Mouse (Mus musculus) lung, postnatal 0 days (tissue): ENCODE data around the gene Cacna2d4. TPM values are rescaled to one million over a fixed set of nuclear protein-coding genes. Genes with fewer than 3 reads are reported as not detected.

Experiments used
- ATAC-seq: fragments of 200-750 bp; cut with Nextera tagmentation; 2 replicates; pipeline ENCODE4 v1.8.0; 2017; ENCODE audit warnings: moderate library complexity
- DNase-seq: peaks from one replicate; pipeline ENCODE4 v3.0.0-alpha.2; 2016; ENCODE audit warnings: low spot score
- H3K27ac ChIP-seq: fragments of 300-500 bp; sonication (generic); 2 replicates; pipeline ENCODE4 v1.5.1; 2014; ENCODE audit warnings: antibody characterized with exemption, mild to moderate bottlenecking, low read length, mixed read lengths
- H3K27me3 ChIP-seq: fragments of 300-500 bp; sonication (generic); replicated peaks from 2 replicates; pipeline ENCODE4 v1.6.1; 2014; ENCODE audit warnings: low read length, mixed read lengths; ENCODE audit not compliant: insufficient read depth
- H3K36me3 ChIP-seq: fragments of 300-500 bp; sonication (generic); 2 replicates; pipeline ENCODE4 v1.6.1; 2014; ENCODE audit warnings: low read length, mixed read lengths; ENCODE audit not compliant: insufficient read depth
- H3K4me1 ChIP-seq: fragments of 300-500 bp; sonication (generic); 2 replicates; pipeline ENCODE4 v1.6.1; 2014; ENCODE audit warnings: antibody characterized with exemption, low read depth, low read length, mixed read lengths; ENCODE audit not compliant: insufficient read depth
- H3K4me2 ChIP-seq: fragments of 300-500 bp; sonication (generic); replicated peaks from 2 replicates; pipeline ENCODE4 v1.6.1; 2014; ENCODE audit warnings: low read depth, mild to moderate bottlenecking, low read length, moderate library complexity, mixed read lengths
- H3K4me3 ChIP-seq: fragments of 300-500 bp; sonication (generic); 2 replicates; pipeline ENCODE4 v1.5.1; 2014; ENCODE audit warnings: low read depth, low read length
- H3K9ac ChIP-seq: fragments of 300-500 bp; sonication (generic); replicated peaks from 2 replicates; pipeline ENCODE4 v1.6.1; 2014; ENCODE audit warnings: low read depth, mild to moderate bottlenecking
- H3K9me3 ChIP-seq: fragments of 300-500 bp; sonication (generic); 2 replicates; pipeline ENCODE4 v1.6.1; 2016; ENCODE audit warnings: low read length, mixed read lengths
- CTCF ChIP-seq: IDR thresholded peaks from 2 replicates; pipeline ENCODE4 v1.5.1; 2016; ENCODE audit warnings: antibody characterized with exemption, mild to moderate bottlenecking
- EP300 ChIP-seq: IDR thresholded peaks from 2 replicates; pipeline ENCODE4 v1.6.1; 2016; ENCODE audit warnings: antibody characterized with exemption, mild to moderate bottlenecking, control low read depth
- WGBS: fragments of 180-500 bp; shearing (Covaris S2); extraction: QIAGEN DNeasy Blood & Tissue Kit; methylation state at CpG from one replicate; pipeline ENCODE4 v1.1.7; 2014; 5-methylcytosine and 5-hydroxymethylcytosine counted together
- polyA plus RNA-seq: library from polyadenylated mRNA; unstranded; fragments of >200 nt; fragmentation: Nextera tagmentation; extraction: Ambion mirVana; gene quantifications from 2 replicates; pipeline ENCODE4 v1.2.1, GENCODE M21; 2015

Cacna2d4 gene
- polyA plus RNA-seq, 1 experiment from 2014 or later = 0.19 TPM

GRCm38 (mm10) chr6:119194601-119195000 is 41.7 kb upstream of the Cacna2d4 start:
- no peak for ATAC-seq

GRCm38 (mm10) chr6:119196382-119197305 is 39.7 kb upstream of the Cacna2d4 start, which contains the start of gene Cacna1c:
Gene Cacna1c (minus strand): TSS chr6:119196418.
- no peaks in the 10 kb centered on the region for H3K9me3 ChIP-seq
- no peak within 1 kb of the TSS for H3K9ac ChIP-seq
- H3K27ac ChIP-seq = no peak within 1 kb of the TSS
- peaks cover 22% of the 10 kb centered on the region; the same call in 1 of the 2 replicates for H3K36me3 ChIP-seq
- ATAC-seq (peak; percentile 76), DNase-seq (peak; percentile 61)
- no peaks in the 10 kb centered on the region for H3K4me1 ChIP-seq
- H3K4me3 ChIP-seq = no peak within 1 kb of the TSS
- no peak within 1 kb of the TSS for H3K4me2 ChIP-seq
- no peaks in the 10 kb centered on the region for H3K27me3 ChIP-seq
- TF ChIP-seq EP300 (no peak), CTCF (no peak)
- WGBS = 42% methylated on average over 17 of the region's 17 CpGs

More at GRCm38 (mm10) chr6:119194601-119195000, 41.7 kb upstream of the Cacna2d4 start:
- no peak overlapping the region for H3K4me2 ChIP-seq
- whole genome bisulfite sequencing = 68% methylated on average over 7 of the region's 7 CpGs
- TF ChIP-seq EP300 (no peak), CTCF (no peak)
- no peaks in the 10 kb centered on the region for H3K27me3 ChIP-seq
- H3K27ac ChIP-seq = no peak overlapping the region
- H3K9ac ChIP-seq = no peak overlapping the region
- peaks cover 25% of the 10 kb centered on the region; the same call in 1 of the 2 replicates for H3K36me3 ChIP-seq
- no peak overlapping the region for H3K4me3 ChIP-seq
- no peak for DNase-seq
- H3K4me1 ChIP-seq = no peaks in the 10 kb centered on the region
- no peaks in the 10 kb centered on the region for H3K9me3 ChIP-seq

- H3K27ac ChIP-seq = no peak overlapping the region
- H3K9me3 ChIP-seq = no peaks in the 10 kb centered on the region
- H3K4me1 ChIP-seq = no peaks in the 10 kb centered on the region
- ATAC-seq (peak; percentile 59), DNase-seq (peak; percentile 70)
- H3K9ac ChIP-seq = no peak overlapping the region
- WGBS = 46% methylated on average over 15 of the region's 15 CpGs
- no peak overlapping the region for H3K4me2 ChIP-seq
- no peak overlapping the region for H3K4me3 ChIP-seq
- 0 out of 2 replicates have a peak, but pooled peaks cover 9% of the 10 kb centered on the region for H3K36me3 ChIP-seq
- H3K27me3 ChIP-seq = no peaks in the 10 kb centered on the region
- TF ChIP-seq EP300 = no peak
- no peak for TF ChIP-seq CTCF
Observed at GRCm38 (mm10) chr6:119198534-119199273, 37.6 kb upstream of the Cacna2d4 start.

DNA sequence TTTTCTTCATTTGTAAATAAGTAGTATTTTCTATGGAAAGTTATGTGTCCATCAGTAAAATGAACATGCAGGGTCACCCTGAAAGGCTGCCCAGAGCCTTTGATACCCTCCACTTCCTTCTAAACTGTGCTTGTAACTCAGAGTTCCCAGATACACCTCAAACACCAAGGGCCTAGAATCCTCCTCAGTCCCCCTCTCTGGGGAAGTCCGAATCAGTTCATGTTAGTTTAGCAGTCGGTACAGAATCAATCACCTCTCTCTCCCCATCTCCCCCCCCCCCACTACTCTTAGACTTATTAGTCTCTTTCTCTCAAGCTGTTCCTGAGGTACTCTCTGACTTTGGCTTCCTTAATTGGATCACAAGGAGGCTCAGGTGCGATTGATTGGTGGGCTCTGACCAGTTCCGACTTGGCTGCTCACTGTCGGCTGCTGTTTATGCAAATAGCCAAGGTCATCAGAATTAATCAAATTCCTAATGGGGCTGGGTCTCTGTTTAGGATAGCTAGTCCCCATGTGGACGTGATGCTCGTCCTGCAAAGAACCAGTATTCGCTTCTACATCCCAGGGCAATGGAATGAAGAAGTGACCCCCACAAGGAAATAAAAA is 36.9 kb upstream of the Cacna2d4 start:
- no peaks in the 10 kb centered on the region for H3K4me1 ChIP-seq

GRCm38 (mm10) chr6:119200362-119200761 is 36.0 kb upstream of the Cacna2d4 start:
- H3K27me3 ChIP-seq = no peaks in the 10 kb centered on the region
- no peak for ATAC-seq
- H3K9me3 ChIP-seq = no peaks in the 10 kb centered on the region
- no peak overlapping the region for H3K27ac ChIP-seq
- 0 out of 2 replicates have a peak overlapping the region, but pooled peaks have one; percentile 12 for H3K9ac ChIP-seq
- TF ChIP-seq EP300 (no peak), CTCF (no peak)
- H3K4me1 ChIP-seq = no peaks in the 10 kb centered on the region
- no peaks in the 10 kb centered on the region for H3K36me3 ChIP-seq
- no peak for DNase-seq
- H3K4me2 ChIP-seq = no peak overlapping the region
- no peak overlapping the region for H3K4me3 ChIP-seq
- WGBS = 76% methylated on average over 5 of the region's 5 CpGs

More for the DNA sequence above, 36.9 kb upstream of the Cacna2d4 start:
- H3K27ac ChIP-seq = no peak overlapping the region
- DNase-seq (no peak), ATAC-seq (no peak)
- no peak overlapping the region for H3K9ac ChIP-seq
- H3K36me3 ChIP-seq = 0 out of 2 replicates have a peak, but pooled peaks cover 3% of the 10 kb centered on the region
- no peak overlapping the region for H3K4me3 ChIP-seq
- no peaks in the 10 kb centered on the region for H3K27me3 ChIP-seq
- 51% methylated on average over 8 of the region's 8 CpGs for WGBS
- H3K4me2 ChIP-seq = no peak overlapping the region
- no peak for TF ChIP-seq EP300
- TF ChIP-seq CTCF = no peak
- H3K9me3 ChIP-seq = no peaks in the 10 kb centered on the region
